Mouse (Mus musculus): Measurements from ENCODE around the gene Tmem269.

The Tmem269 gene

GRCm38 (mm10) chr4:119181456-119181855 lies 36.6 kb downstream of the Tmem269 start:
- in situ Hi-C loops (cut with MboI, MseI) = loop anchor here (5.0 kb wide), 1 partner anchor 559 kb away; the partner anchor contains the start of genes Cfap57 and Ebna1bp2

- in situ Hi-C loops (cut with MboI, MseI) = loop anchor here (5.0 kb wide), 1 partner anchor 558 kb away; the partner anchor contains the start of genes Cfap57 and Ebna1bp2
Measured at GRCm38 (mm10) chr4:119180133-119180707, 37.8 kb downstream of the Tmem269 start.

- in situ Hi-C loops (cut with MboI, MseI) = loop anchor here (10.0 kb wide), 1 partner anchor 1634 kb away; no protein-coding TSS in a partner anchor
Measured at GRCm38 (mm10) chr4:119178331-119178730, 39.7 kb downstream of the Tmem269 start.

- in situ Hi-C loops (cut with MboI, MseI) = loop anchor here (10.0 kb wide), 1 partner anchor 1633 kb away; no protein-coding TSS in a partner anchor
Measured at GRCm38 (mm10) chr4:119177702-119178101, 40.3 kb downstream of the Tmem269 start.

GRCm38 (mm10) chr4:119173851-119174453 lies 44.1 kb downstream of the Tmem269 start, which contains the start of gene Zfp691:
Zfp691 (minus strand) TSS chr4:119174195.
- in situ Hi-C loops (cut with MboI, MseI) = loop anchor here (5.0 to 10.0 kb wide), 2 partner anchors 67 to 1629 kb away; partner anchors contain the start of gene Slc2a1

- in situ Hi-C loops (cut with MboI, MseI) = loop anchor here (5.0 to 10.0 kb wide), 2 partner anchors 66 to 1628 kb away; partner anchors contain the start of gene Slc2a1
Measured at GRCm38 (mm10) chr4:119172919-119173650, 44.9 kb downstream of the Tmem269 start.

GRCm38 (mm10) chr4:119167663-119168062 lies 50.4 kb downstream of the Tmem269 start:
- in situ Hi-C loops (cut with MboI, MseI) = loop anchor here (5.0 kb wide), 1 partner anchor 160 kb away; no protein-coding TSS in a partner anchor

GRCm38 (mm10) chr4:119167068-119167467 lies 50.9 kb downstream of the Tmem269 start:
- in situ Hi-C loops (cut with MboI, MseI) = loop anchor here (5.0 kb wide), 1 partner anchor 160 kb away; no protein-coding TSS in a partner anchor

- in situ Hi-C loops (cut with MboI, MseI) = loop anchor here (5.0 kb wide), 1 partner anchor 159 kb away; no protein-coding TSS in a partner anchor
Measured at GRCm38 (mm10) chr4:119165916-119166315, 52.1 kb downstream of the Tmem269 start.

- in situ Hi-C loops (cut with MboI, MseI) = no loop called here
Measured at GRCm38 (mm10) chr4:119162990-119163389, 55.0 kb downstream of the Tmem269 start.

- in situ Hi-C loops (cut with MboI, MseI) = no loop called here
Measured at GRCm38 (mm10) chr4:119161358-119161757, 56.7 kb downstream of the Tmem269 start.

- in situ Hi-C loops (cut with MboI, MseI) = no loop called here
Measured at GRCm38 (mm10) chr4:119157891-119158290, 60.1 kb downstream of the Tmem269 start.

- in situ Hi-C loops (cut with MboI, MseI) = no loop called here
Measured at GRCm38 (mm10) chr4:119157186-119157585, 60.8 kb downstream of the Tmem269 start.

Data from T-helper 1 cell (primary cell).